Mouse (Mus musculus): ENCODE measurements at regions not wholly inside any gene's neighbourhood (a gene's known extent, or its start where the extent isn't known, plus 50 kb on each side); places are given as distances from the start of the nearest gene placed in this dataset.
A peak's percentile ranks its signal among the peaks of the same experiment; 100 is the strongest.

- TF ChIP-seq CTCF (conservative IDR thresholded peaks at IDR 0.05), result no peak
- no peak overlapping the region for H3K27ac ChIP-seq
- no peak overlapping the region for H3K4me3 ChIP-seq
- DNase-seq (ENCODE audit: low spot score in 2 of 2), result no peak
Measured at GRCm38 (mm10) chr4:50086676-50087075, 241.1 kb upstream of the Grin3a start.

DNA sequence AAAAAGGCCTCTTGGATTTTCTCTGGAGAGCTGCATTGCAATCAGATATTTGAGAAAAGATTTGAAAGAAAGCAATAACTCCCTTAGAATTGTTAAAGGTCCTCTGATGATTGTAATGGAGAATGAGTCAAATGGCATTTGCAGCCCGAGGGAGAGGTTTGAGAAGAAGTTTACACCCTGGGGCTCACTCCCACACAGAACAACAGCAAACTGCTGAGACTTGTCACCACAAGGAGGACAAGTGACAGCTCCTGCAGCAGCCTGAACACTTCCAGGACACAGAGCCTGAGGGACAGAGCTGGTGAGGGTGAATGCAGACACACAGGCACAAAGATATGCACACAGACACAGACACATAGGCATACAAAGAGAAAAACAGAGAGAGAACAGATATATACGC lies 210.0 kb upstream of the Grin3a start:
- 0 out of 2 replicates have a peak, but pooled peaks have one; percentile 5 for TF ChIP-seq CTCF (conservative IDR thresholded peaks at IDR 0.05)

GRCm38 (mm10) chr4:50041476-50041875 lies 195.9 kb upstream of the Grin3a start:
- TF ChIP-seq CTCF (conservative IDR thresholded peaks at IDR 0.05), result no peak
- DNase-seq (ENCODE audit: low spot score in 2 of 2), result no peak
- H3K4me3 ChIP-seq, result no peak overlapping the region
- H3K27ac ChIP-seq, result no peak overlapping the region

More for the DNA sequence above, 210.0 kb upstream of the Grin3a start:
- H3K4me3 ChIP-seq, result no peak overlapping the region
- no peak overlapping the region for H3K27ac ChIP-seq
- DNase-seq (ENCODE audit: low spot score in 2 of 2), result peak in 1 of 2 experiments; percentile 1

GRCm38 (mm10) chr4:50036079-50036478 lies 190.5 kb upstream of the Grin3a start:
- H3K27ac ChIP-seq, result no peak overlapping the region
- peak; percentile 70 for TF ChIP-seq CTCF (conservative IDR thresholded peaks at IDR 0.05)
- peak; percentile 7 to 15 for DNase-seq (ENCODE audit: low spot score in 2 of 2)
- H3K4me3 ChIP-seq, result no peak overlapping the region

GRCm38 (mm10) chr4:50025356-50025755 lies 179.8 kb upstream of the Grin3a start:
- Histone ChIP-seq H3K4me3 (no peak overlapping the region), H3K27ac (no peak overlapping the region)
- no peak for DNase-seq (ENCODE audit: low spot score in 2 of 2)
- no peak for TF ChIP-seq CTCF (conservative IDR thresholded peaks at IDR 0.05)

All from layer of hippocampus, adult 2 months (tissue).